Comparison of ENCODE assay signal across 10 mouse cellular contexts in the genomic region with DNA sequence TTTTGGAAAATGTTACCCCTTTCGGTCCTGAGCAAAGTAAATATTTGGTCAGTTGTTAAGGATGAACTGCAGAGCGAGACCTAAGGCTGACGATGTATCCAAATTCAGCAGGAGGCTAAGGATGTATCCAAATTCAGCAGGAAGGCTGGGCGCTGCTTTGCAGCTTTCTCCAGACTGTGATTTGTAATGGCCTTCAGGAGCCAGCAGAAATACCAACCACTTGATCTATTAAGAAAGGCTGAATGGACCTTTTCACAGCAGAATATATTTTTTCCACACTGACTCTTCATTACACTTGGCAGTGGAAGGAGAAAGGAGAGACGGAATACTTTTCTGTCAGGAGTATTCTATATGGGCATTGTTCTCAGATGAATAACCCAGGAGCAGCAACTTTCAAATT.
"Had no signal": no experiment of that assay in that cellular context is flagged by ENCODE, and none has a peak within 500 bp of the region (broad histone marks: within the 10 kb centered on the region; RNA-seq: fewer than 3 reads in every experiment).

No protein-coding gene starts in this region.

- ATAC-seq: midbrain, embryonic 16.5 days had no signal

- H3K36me3 ChIP-seq: limb, embryonic 13.5 days; midbrain, embryonic 10.5 days had no signal

- H3K4me3 ChIP-seq: limb, embryonic 13.5 days; midbrain, embryonic 10.5 days had no signal

- H3K9me3 ChIP-seq: limb, embryonic 13.5 days; midbrain, embryonic 10.5 days had no signal

- H3K27ac ChIP-seq: limb, embryonic 13.5 days; liver, embryonic 14.5 days; midbrain, embryonic 10.5 days had no signal

- H3K9ac ChIP-seq: limb, embryonic 13.5 days; liver, embryonic 14.5 days had no signal

- H3K4me2 ChIP-seq: limb, embryonic 13.5 days had no signal

- H3K4me1 ChIP-seq: limb, embryonic 13.5 days; midbrain, embryonic 10.5 days had no signal

- DNase-seq: kidney, postnatal 14 days; left cerebral cortex, postnatal 4 days; lung, adult 18-20 months; lung, postnatal 36 days; retina, postnatal 1 day; thymus, postnatal 36 days had no signal
